Mouse (Mus musculus): ENCODE data around the gene Atm.

DNA sequence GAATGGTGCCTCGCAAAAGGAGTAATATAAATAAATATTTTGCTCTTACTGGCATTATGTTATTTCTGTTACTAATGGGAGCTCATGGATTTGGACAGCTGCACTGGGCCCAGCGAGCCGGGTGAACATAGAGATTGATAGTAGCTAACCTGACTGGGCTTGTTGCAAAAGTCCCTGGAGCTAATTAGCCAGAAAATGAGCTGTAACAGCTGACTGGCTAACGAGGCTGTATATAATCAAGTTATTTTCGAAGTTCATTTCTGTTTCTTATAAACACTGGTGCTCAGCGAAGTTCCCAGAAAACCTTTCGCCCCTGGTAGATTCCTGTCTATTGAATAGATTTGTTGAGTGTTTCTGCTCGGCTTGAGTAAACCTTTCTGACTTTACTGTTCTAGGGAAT lies 133.5 kb downstream of the Atm start:
- TF ChIP-seq FLI1 (IDR thresholded peaks at IDR 0.05; ENCODE audit: low read length) (no peak), GATA1 (IDR thresholded peaks at IDR 0.05; ENCODE audit: borderline replicate concordance, low read length) (no peak)

All from megakaryocyte, embryonic 14.5 days (primary cell).